Mouse (Mus musculus) embryonic stem cell, embryonic (primary cell): ENCODE data around the gene Ints12.

Experiments
- CTCF ChIA-PET, 4 experiments: fragments of 300-600 bp in 2 of 4; fragments of 350-600 bp in 2 of 4; sonication (Branson Sonifier 250); formaldehyde crosslinking; loops; one replicate each; lab custom pipeline; 2022; ENCODE audit warnings: inconsistent platforms in 2 of 4; lab: Charles Lee
- POLR2A ChIA-PET, 4 experiments: fragments of 300-600 bp in 2 of 4; fragments of 350-600 bp in 2 of 4; sonication (Branson Sonifier 250); formaldehyde crosslinking; loops; one replicate each; lab custom pipeline; 2022; ENCODE audit warnings: antibody characterized with exemption in 4 of 4, inconsistent platforms in 1 of 4; lab: Charles Lee

The Ints12 gene

GRCm38 (mm10) chr3:133091664-133092273, at the start of gene Ints12, which contains the start of gene Gstcd:
Gene Ints12 (plus strand): TSS chr3:133091840.
Gene Gstcd (minus strand): TSS chr3:133092033.
- ChIA-PET POLR2A (interaction anchor here (0.6 to 4.5 kb wide), 48 partner anchors 9 to 441 kb away, joined by 3 to 50 read pairs (median 4); partner anchors contain the start of genes Aimp1 (in 1 of the 4), Npnt (in 1 of the 4), Ppa2 (in 1 of the 4) and Tbck (in 1 of the 4)), CTCF (no interaction called here)

- ChIA-PET POLR2A (interaction anchor here in 1 of 4 experiments (0.7 to 1.4 kb wide), 2 partner anchors 40 to 85 kb away, joined by 3 read pairs; partner anchors contain the start of genes Gstcd and Ints12), CTCF (no interaction called here)
Observed at GRCm38 (mm10) chr3:133052068-133052467, 39.6 kb upstream of the Ints12 start.

GRCm38 (mm10) chr3:133075560-133075959, 16.1 kb upstream of the Ints12 start:
- ChIA-PET CTCF (no interaction called here), POLR2A (interaction anchor here in 2 of 4 experiments (0.5 to 7.6 kb wide), 4 partner anchors 15 to 234 kb away, joined by 3 to 50 read pairs (median 10); partner anchors contain the start of genes Gstcd (in 2 of the 2) and Ints12 (in 2 of the 2))

- ChIA-PET CTCF (no interaction called here), POLR2A (interaction anchor here in 3 of 4 experiments (1.4 to 4.1 kb wide), 3 partner anchors 9 to 10 kb away, joined by 6 to 41 read pairs (median 16); partner anchors contain the start of genes Gstcd (in 3 of the 3) and Ints12 (in 3 of the 3))
Observed at GRCm38 (mm10) chr3:133082736-133083135, 8.9 kb upstream of the Ints12 start.

- POLR2A ChIA-PET, result no interaction called here
- CTCF ChIA-PET, result interaction anchor here in 1 of 4 experiments (0.6 kb wide), 1 partner anchor 65 kb away, joined by 3 read pairs; no protein-coding TSS in a partner anchor
Observed at GRCm38 (mm10) chr3:133085858-133086257, 5.8 kb upstream of the Ints12 start.

- ChIA-PET POLR2A (interaction anchor here (0.6 to 4.5 kb wide), 12 partner anchors 8 to 407 kb away, joined by 3 to 50 read pairs (median 5); partner anchors contain the start of genes Aimp1 (in 1 of the 4), Ppa2 (in 1 of the 4) and Tbck (in 1 of the 4)), CTCF (no interaction called here)
Observed at GRCm38 (mm10) chr3:133090247-133091120, 1.2 kb upstream of the Ints12 start.

GRCm38 (mm10) chr3:133091121-133091663, 448 bp upstream of the Ints12 start:
- ChIA-PET POLR2A (interaction anchor here (0.8 to 4.5 kb wide), 33 partner anchors 9 to 442 kb away, joined by 3 to 50 read pairs (median 4); partner anchors contain the start of genes Aimp1 (in 1 of the 4), Ppa2 (in 1 of the 4) and Tbck (in 1 of the 4)), CTCF (no interaction called here)

GRCm38 (mm10) chr3:133092274-133092853, 724 bp downstream of the Ints12 start:
- CTCF ChIA-PET, result no interaction called here
- POLR2A ChIA-PET, result interaction anchor here (0.6 to 4.5 kb wide), 48 partner anchors 8 to 441 kb away, joined by 3 to 50 read pairs (median 4); partner anchors contain the start of genes Aimp1 (in 1 of the 4), Npnt (in 1 of the 4), Ppa2 (in 1 of the 4) and Tbck (in 1 of the 4)

GRCm38 (mm10) chr3:133092936-133093335, 1.3 kb downstream of the Ints12 start:
- CTCF ChIA-PET, result no interaction called here
- POLR2A ChIA-PET, result interaction anchor here in 2 of 4 experiments (0.8 to 4.5 kb wide), 4 partner anchors 10 to 149 kb away, joined by 3 to 41 read pairs (median 4); no protein-coding TSS in a partner anchor

- ChIA-PET CTCF (interaction anchor here in 1 of 4 experiments (0.6 kb wide), 1 partner anchor 1142 kb away, joined by 4 read pairs; no protein-coding TSS in a partner anchor), POLR2A (interaction anchor here in 1 of 4 experiments (4.5 kb wide), 1 partner anchor 12 kb away, joined by 41 read pairs; no protein-coding TSS in a partner anchor)
Observed at GRCm38 (mm10) chr3:133094305-133094704, 2.7 kb downstream of the Ints12 start.

- ChIA-PET CTCF (no interaction called here), POLR2A (interaction anchor here in 1 of 4 experiments (0.7 kb wide), 1 partner anchor 35 kb away, joined by 3 read pairs; no protein-coding TSS in a partner anchor)
Observed at GRCm38 (mm10) chr3:133097936-133098335, 6.3 kb downstream of the Ints12 start.

- ChIA-PET POLR2A (no interaction called here), CTCF (no interaction called here)
Observed at GRCm38 (mm10) chr3:133098336-133098735, 6.7 kb downstream of the Ints12 start.

GRCm38 (mm10) chr3:133098909-133099308, 7.3 kb downstream of the Ints12 start:
- ChIA-PET CTCF (no interaction called here), POLR2A (no interaction called here)

- ChIA-PET CTCF (no interaction called here), POLR2A (interaction anchor here in 3 of 4 experiments (0.6 to 3.7 kb wide), 4 partner anchors 12 to 204 kb away, joined by 3 to 20 read pairs (median 4); partner anchors contain the start of genes Gstcd (in 2 of the 3) and Ints12 (in 2 of the 3))
Observed at GRCm38 (mm10) chr3:133103768-133104167, 12.1 kb downstream of the Ints12 start.

GRCm38 (mm10) chr3:133104436-133104835, 12.8 kb downstream of the Ints12 start:
- ChIA-PET CTCF (interaction anchor here in 1 of 4 experiments (0.6 kb wide), 1 partner anchor 1252 kb away, joined by 7 read pairs; no protein-coding TSS in a partner anchor), POLR2A (interaction anchor here in 3 of 4 experiments (0.6 to 3.7 kb wide), 3 partner anchors 13 to 203 kb away, joined by 3 to 20 read pairs (median 5); partner anchors contain the start of genes Gstcd (in 2 of the 3) and Ints12 (in 2 of the 3))

- CTCF ChIA-PET, result no interaction called here
- POLR2A ChIA-PET, result interaction anchor here in 1 of 4 experiments (0.6 kb wide), 1 partner anchor 8 kb away, joined by 5 read pairs; no protein-coding TSS in a partner anchor
Observed at GRCm38 (mm10) chr3:133108731-133109130, 17.1 kb downstream of the Ints12 start.

- CTCF ChIA-PET, result no interaction called here
- POLR2A ChIA-PET, result interaction anchor here in 1 of 4 experiments (1.5 kb wide), 1 partner anchor 18 kb away, joined by 3 read pairs; the partner anchor contains the start of genes Gstcd and Ints12
Observed at GRCm38 (mm10) chr3:133109844-133110243, 18.2 kb downstream of the Ints12 start.
